Mouse (Mus musculus) liver, postnatal 0 days (tissue): Measurements from ENCODE around the gene Nudt19. TPM values are rescaled to one million over a fixed set of nuclear protein-coding genes. Genes with fewer than 3 reads are reported as not detected.
"Not testable (repeated sequence)": the region's sequence is repeated elsewhere in the genome, so short reads cannot be mapped to it uniquely, and the experiment has no call there.

Source experiments
- ATAC-seq: fragments of 200-750 bp; cut with Nextera tagmentation; 2 replicates; pipeline ENCODE4 v1.8.0; 2017; ENCODE audit warnings: mild to moderate bottlenecking, moderate library complexity
- DNase-seq: peaks from one replicate; pipeline ENCODE4 v3.0.0-alpha.2; 2016
- H3K27ac ChIP-seq: fragments of 300-500 bp; sonication (generic); 2 replicates; pipeline ENCODE4 v1.5.1; 2014; ENCODE audit warnings: antibody characterized with exemption, moderate library complexity, mild to moderate bottlenecking, low read depth
- H3K27me3 ChIP-seq: fragments of 300-500 bp; sonication (generic); 2 replicates; pipeline ENCODE4 v1.6.1; 2014; ENCODE audit warnings: low read length, control low read depth, mixed read lengths; ENCODE audit not compliant: insufficient read depth
- H3K36me3 ChIP-seq: fragments of 300-500 bp; sonication (generic); replicated peaks from 2 replicates; pipeline ENCODE4 v1.6.1; 2014; ENCODE audit warnings: mild to moderate bottlenecking, control low read depth, low read length, moderate library complexity, mixed read lengths; ENCODE audit not compliant: insufficient read depth
- H3K4me1 ChIP-seq: fragments of 300-500 bp; sonication (generic); 2 replicates; pipeline ENCODE4 v1.6.1; 2014; ENCODE audit warnings: antibody characterized with exemption, mild to moderate bottlenecking, control low read depth; ENCODE audit not compliant: insufficient read depth
- H3K4me2 ChIP-seq: fragments of 300-500 bp; sonication (generic); 2 replicates; pipeline ENCODE4 v1.6.1; 2014; ENCODE audit warnings: low read depth, mild to moderate bottlenecking, low read length, moderate library complexity, mixed read lengths
- H3K4me3 ChIP-seq: fragments of 300-500 bp; sonication (generic); 2 replicates; pipeline ENCODE4 v1.5.1; 2014; ENCODE audit warnings: low read depth, low read length
- H3K9ac ChIP-seq: fragments of 300-500 bp; sonication (generic); replicated peaks from 2 replicates; pipeline ENCODE4 v1.6.1; 2014; ENCODE audit warnings: mild to moderate bottlenecking, moderate library complexity
- H3K9me3 ChIP-seq: fragments of 300-500 bp; sonication (generic); 2 replicates; pipeline ENCODE4 v1.6.1; 2016; ENCODE audit warnings: mild to moderate bottlenecking, control low read depth, low read length, mixed read lengths
- CTCF ChIP-seq: sonication (generic); IDR thresholded peaks from 2 replicates; pipeline ENCODE4 v1.5.1; 2016; ENCODE audit warnings: antibody characterized with exemption, low read depth
- EP300 ChIP-seq: IDR thresholded peaks from 2 replicates; pipeline ENCODE4 v1.6.1; 2016; ENCODE audit warnings: antibody characterized with exemption, low read depth, mild to moderate bottlenecking
- WGBS: fragments of 180-500 bp; shearing (Covaris S2); extraction: QIAGEN DNeasy Blood & Tissue Kit; methylation state at CpG from one replicate; pipeline ENCODE4 v1.1.7; 2014; ENCODE audit not compliant: insufficient replicate concordance; 5-methylcytosine and 5-hydroxymethylcytosine counted together
- polyA plus RNA-seq: library from polyadenylated mRNA; unstranded; fragments of >200 nt; fragmentation: Nextera tagmentation; extraction: Ambion mirVana; gene quantifications from 2 replicates; pipeline ENCODE4 v1.2.1, GENCODE M21; 2015

Nudt19 gene
- polyA plus RNA-seq, 1 experiment from 2014 or later: 79.9 TPM

- WGBS: 20% methylated on average over 6 of the region's 6 CpGs
Measured at GRCm38 (mm10) chr7:35570883-35571282, 14.8 kb upstream of the Nudt19 start.

GRCm38 (mm10) chr7:35569724-35570123, 13.6 kb upstream of the Nudt19 start:
- H3K36me3 ChIP-seq, H3K9ac ChIP-seq, H3K27me3 ChIP-seq, DNase-seq, H3K9me3 ChIP-seq, H3K4me3 ChIP-seq, H3K4me1 ChIP-seq, H3K27ac ChIP-seq, H3K4me2 ChIP-seq, ATAC-seq: not testable (repeated sequence)
- 72% methylated on average over 4 of the region's 4 CpGs for WGBS
- TF ChIP-seq CTCF: peak; percentile 54

More at GRCm38 (mm10) chr7:35570883-35571282, 14.8 kb upstream of the Nudt19 start:
- peak; percentile 65 for TF ChIP-seq CTCF
- DNase-seq, H3K4me2 ChIP-seq, H3K4me3 ChIP-seq, H3K27ac ChIP-seq, H3K9me3 ChIP-seq, H3K36me3 ChIP-seq, H3K4me1 ChIP-seq, ATAC-seq, H3K27me3 ChIP-seq, H3K9ac ChIP-seq: not testable (repeated sequence)

GRCm38 (mm10) chr7:35565965-35566364, 9.9 kb upstream of the Nudt19 start:
- 79% methylated on average over 13 of the region's 13 CpGs for WGBS
- not testable (repeated sequence) for H3K27ac ChIP-seq, H3K27me3 ChIP-seq, DNase-seq, H3K9me3 ChIP-seq, H3K9ac ChIP-seq, H3K4me2 ChIP-seq, H3K4me1 ChIP-seq, H3K36me3 ChIP-seq, H3K4me3 ChIP-seq, ATAC-seq

GRCm38 (mm10) chr7:35564872-35565271, 8.8 kb upstream of the Nudt19 start:
- ATAC-seq, DNase-seq, H3K9ac ChIP-seq, H3K4me3 ChIP-seq, H3K27ac ChIP-seq, H3K4me2 ChIP-seq, H3K27me3 ChIP-seq, H3K36me3 ChIP-seq, H3K9me3 ChIP-seq, H3K4me1 ChIP-seq: not testable (repeated sequence)
- WGBS: 82% methylated on average over 10 of the region's 10 CpGs

- H3K27ac ChIP-seq: no peak overlapping the region
- H3K27me3 ChIP-seq: no peaks in the 10 kb centered on the region
- H3K4me2 ChIP-seq: no peak overlapping the region
- H3K9ac ChIP-seq: no peak overlapping the region
- H3K4me1 ChIP-seq: 0 out of 2 replicates have a peak, but pooled peaks cover 7% of the 10 kb centered on the region
- DNase-seq (no peak), ATAC-seq (no peak)
- H3K9me3 ChIP-seq: no peaks in the 10 kb centered on the region
- WGBS: 76% methylated on average over 2 of the region's 2 CpGs
- no peaks in the 10 kb centered on the region for H3K36me3 ChIP-seq
- no peak overlapping the region for H3K4me3 ChIP-seq
- no peak for TF ChIP-seq CTCF
- no peak for TF ChIP-seq EP300
Measured at GRCm38 (mm10) chr7:35564067-35564865, 8.2 kb upstream of the Nudt19 start.

- no peaks in the 10 kb centered on the region for H3K27me3 ChIP-seq
- DNase-seq (no peak), ATAC-seq (no peak)
- no peak overlapping the region for H3K27ac ChIP-seq
- TF ChIP-seq CTCF: no peak
- no peak for TF ChIP-seq EP300
- H3K4me1 ChIP-seq: peaks cover 19% of the 10 kb centered on the region
- no peaks in the 10 kb centered on the region for H3K36me3 ChIP-seq
- no peak overlapping the region for H3K4me3 ChIP-seq
- no peak overlapping the region for H3K4me2 ChIP-seq
- no peak overlapping the region for H3K9ac ChIP-seq
- WGBS: 75% methylated on average over 11 of the region's 11 CpGs
- H3K9me3 ChIP-seq: no peaks in the 10 kb centered on the region
Measured at GRCm38 (mm10) chr7:35563071-35563470, 7.0 kb upstream of the Nudt19 start.
